Mouse (Mus musculus) heart, postnatal 0 days (tissue): ENCODE results near the gene Ptpn9.

Source experiments
- CTCF ChIP-seq: IDR thresholded peaks from 2 replicates; pipeline ENCODE4 v1.5.1; 2016; ENCODE audit warnings: antibody characterized with exemption, control low read depth, low read depth
- EP300 ChIP-seq: IDR thresholded peaks from 2 replicates; pipeline ENCODE4 v1.6.1; 2016; ENCODE audit warnings: antibody characterized with exemption, low read depth

DNA sequence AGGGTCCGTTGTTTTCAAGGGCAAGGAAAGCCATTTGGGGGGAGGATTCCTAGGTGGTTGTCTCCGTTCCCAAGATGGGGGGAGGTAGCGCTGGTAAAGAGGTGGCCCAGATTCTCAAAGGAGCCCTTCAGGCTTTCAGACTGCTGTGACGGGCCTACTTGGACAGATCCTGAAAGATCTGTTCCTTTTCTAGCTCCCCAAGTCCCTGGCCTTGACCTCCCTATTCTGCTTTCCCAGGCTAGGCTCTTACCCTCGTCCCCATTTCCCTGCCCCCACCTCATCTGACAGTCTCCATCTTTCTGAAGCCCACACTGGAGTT, 1.3 kb downstream of the Ptpn9 start:
- TF ChIP-seq CTCF = no peak
- no peak for TF ChIP-seq EP300
